Mouse (Mus musculus) liver, embryonic 12.5 days (tissue): ENCODE results near the gene Trabd2b. TPM values are rescaled to one million over a fixed set of nuclear protein-coding genes. Genes with fewer than 3 reads are reported as not detected.

ENCODE experiments used
- ATAC-seq: fragments of 200-750 bp; cut with Nextera tagmentation; 2 replicates; pipeline ENCODE4 v1.8.0; 2017; ENCODE audit warnings: moderate number of reproducible peaks, mild to moderate bottlenecking, moderate library complexity
- H3K27ac ChIP-seq: fragments of 300-500 bp; sonication (generic); 2 replicates; pipeline ENCODE4 v1.5.1; 2016; ENCODE audit warnings: mild to moderate bottlenecking
- H3K27me3 ChIP-seq: fragments of 300-500 bp; sonication (generic); replicated peaks from 2 replicates; pipeline ENCODE4 v1.6.1; 2016; ENCODE audit warnings: mild to moderate bottlenecking, moderate library complexity
- H3K36me3 ChIP-seq: fragments of 300-500 bp; sonication (generic); 2 replicates; pipeline ENCODE4 v1.6.1; 2016; ENCODE audit warnings: mild to moderate bottlenecking, moderate library complexity
- H3K4me1 ChIP-seq: fragments of 300-500 bp; sonication (generic); 2 replicates; pipeline ENCODE4 v1.6.1; 2016
- H3K4me2 ChIP-seq: fragments of 300-500 bp; sonication (generic); 2 replicates; pipeline ENCODE4 v1.6.1; 2016; ENCODE audit warnings: mild to moderate bottlenecking, moderate library complexity
- H3K4me3 ChIP-seq: fragments of 300-500 bp; sonication (generic); 2 replicates; pipeline ENCODE4 v1.5.1; 2016; ENCODE audit warnings: mild to moderate bottlenecking, moderate library complexity
- H3K9ac ChIP-seq: fragments of 300-500 bp; sonication (generic); 2 replicates; pipeline ENCODE4 v1.6.1; 2016; ENCODE audit warnings: mild to moderate bottlenecking, moderate library complexity
- H3K9me3 ChIP-seq: fragments of 300-500 bp; sonication (generic); replicated peaks from 2 replicates; pipeline ENCODE4 v1.6.1; 2016; ENCODE audit warnings: mild to moderate bottlenecking, moderate library complexity
- WGBS: fragments of 180-500 bp; shearing (Covaris S2); methylation state at CpG from one replicate; pipeline ENCODE4 v1.1.7; 2016; ENCODE audit not compliant: insufficient replicate concordance; 5-methylcytosine and 5-hydroxymethylcytosine counted together
- polyA plus RNA-seq: library from polyadenylated mRNA; unstranded; fragments of >200 nt; fragmentation: Nextera tagmentation; extraction: Ambion mirVana; gene quantifications from 2 replicates; pipeline ENCODE4 v1.2.1, GENCODE M21; 2016

The Trabd2b gene
- polyA plus RNA-seq, 1 experiment from 2014 or later = 0.38 TPM

- H3K9me3 ChIP-seq = no peaks in the 10 kb centered on the region
- H3K27ac ChIP-seq = no peak overlapping the region
- H3K4me2 ChIP-seq = no peak overlapping the region
- H3K4me3 ChIP-seq = no peak overlapping the region
- peaks cover 24% of the 10 kb centered on the region for H3K27me3 ChIP-seq
- WGBS = 68% methylated on average over 3 of the region's 3 CpGs
- H3K4me1 ChIP-seq = peaks cover 5% of the 10 kb centered on the region
- ATAC-seq = no peak
- H3K9ac ChIP-seq = no peak overlapping the region
- H3K36me3 ChIP-seq = no peaks in the 10 kb centered on the region
Observed at GRCm38 (mm10) chr4:114651007-114651406, 244.5 kb downstream of the Trabd2b start.

GRCm38 (mm10) chr4:114651606-114652005, 245.1 kb downstream of the Trabd2b start:
- ATAC-seq = no peak
- no peaks in the 10 kb centered on the region for H3K9me3 ChIP-seq
- peaks cover 24% of the 10 kb centered on the region for H3K27me3 ChIP-seq
- no peak overlapping the region for H3K4me2 ChIP-seq
- no peaks in the 10 kb centered on the region for H3K36me3 ChIP-seq
- peaks cover 5% of the 10 kb centered on the region for H3K4me1 ChIP-seq
- no peak overlapping the region for H3K4me3 ChIP-seq
- H3K9ac ChIP-seq = no peak overlapping the region
- no peak overlapping the region for H3K27ac ChIP-seq
- WGBS = 58% methylated on average over 5 of the region's 5 CpGs

- no peaks in the 10 kb centered on the region for H3K9me3 ChIP-seq
- H3K4me3 ChIP-seq = no peak overlapping the region
- 42% methylated on average over 4 of the region's 4 CpGs for WGBS
- peaks cover 5% of the 10 kb centered on the region for H3K4me1 ChIP-seq
- H3K27me3 ChIP-seq = peaks cover 24% of the 10 kb centered on the region
- no peak overlapping the region for H3K9ac ChIP-seq
- no peak for ATAC-seq
- H3K36me3 ChIP-seq = no peaks in the 10 kb centered on the region
- no peak overlapping the region for H3K4me2 ChIP-seq
- H3K27ac ChIP-seq = no peak overlapping the region
Observed at GRCm38 (mm10) chr4:114652400-114652799, 245.9 kb downstream of the Trabd2b start.

- no peak for ATAC-seq
- no peaks in the 10 kb centered on the region for H3K27me3 ChIP-seq
- no peak overlapping the region for H3K4me3 ChIP-seq
- H3K27ac ChIP-seq = no peak overlapping the region
- H3K9me3 ChIP-seq = no peaks in the 10 kb centered on the region
- whole genome bisulfite sequencing = 43% methylated on average over 2 of the region's 2 CpGs
- peaks cover 2% of the 10 kb centered on the region for H3K4me1 ChIP-seq
- H3K36me3 ChIP-seq = no peaks in the 10 kb centered on the region
- H3K4me2 ChIP-seq = no peak overlapping the region
- no peak overlapping the region for H3K9ac ChIP-seq
Observed at GRCm38 (mm10) chr4:114657933-114658332, 251.4 kb downstream of the Trabd2b start.

- Histone ChIP-seq H3K27me3 (peaks cover 3% of the 10 kb centered on the region; the same call in 1 of the 2 replicates), H3K4me3 (no peak overlapping the region), H3K36me3 (no peaks in the 10 kb centered on the region), H3K9me3 (no peaks in the 10 kb centered on the region), H3K9ac (no peak overlapping the region), H3K27ac (no peak overlapping the region), H3K4me1 (peaks cover 22% of the 10 kb centered on the region), H3K4me2 (no peak overlapping the region)
- no peak for ATAC-seq
- 63% methylated on average over 5 of the region's 5 CpGs for WGBS
Observed at GRCm38 (mm10) chr4:114659876-114660275, 253.4 kb downstream of the Trabd2b start.

GRCm38 (mm10) chr4:114664063-114665036, 257.8 kb downstream of the Trabd2b start:
- H3K27ac ChIP-seq = peak overlapping the region; percentile 73
- H3K4me1 ChIP-seq = peaks cover 44% of the 10 kb centered on the region
- H3K27me3 ChIP-seq = peaks cover 39% of the 10 kb centered on the region
- no peaks in the 10 kb centered on the region for H3K9me3 ChIP-seq
- peak; percentile 92 for ATAC-seq
- H3K4me2 ChIP-seq = peak overlapping the region; percentile 27
- no peak overlapping the region for H3K9ac ChIP-seq
- no peak overlapping the region for H3K4me3 ChIP-seq
- no peaks in the 10 kb centered on the region for H3K36me3 ChIP-seq
- 16% methylated on average over 9 of the region's 9 CpGs for WGBS

Other genes with a start within 250 kb of the Trabd2b start
- not detected in 2 replicates for gene Skint11, start 243.3 kb upstream of the Trabd2b start, polyA plus RNA-seq